Mouse (Mus musculus) right cerebral cortex, adult 18-20 months (tissue): Measurements from ENCODE around the gene Sez6l.

ENCODE experiments used
- DNase-seq: peaks from one replicate; pipeline ENCODE4 v3.0.0; 2022; ENCODE audit warnings: mixed read lengths

Sez6l gene

GRCm38 (mm10) chr5:112532210-112532609 lies 44.8 kb downstream of the Sez6l start:
- DNase-seq, result no peak

DNA sequence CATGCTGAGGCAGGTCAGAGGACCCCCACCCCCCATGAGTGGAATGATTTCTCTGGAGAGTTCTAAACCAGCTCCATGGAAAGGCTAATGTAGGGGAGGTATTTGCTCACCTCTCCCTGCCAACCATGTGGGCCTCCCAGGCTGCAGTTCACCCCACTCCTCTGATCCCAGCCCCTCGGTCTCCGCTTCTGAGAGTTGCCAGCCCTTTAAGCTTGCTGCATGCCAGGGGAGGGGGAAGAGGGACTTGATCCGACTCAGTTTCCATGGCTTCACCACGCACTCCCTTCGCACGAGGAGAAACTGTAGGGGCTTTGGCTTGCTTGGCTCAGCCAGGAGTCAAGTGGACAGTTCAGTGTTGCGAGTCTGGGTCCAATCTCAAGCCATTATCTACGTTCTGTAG lies 45.9 kb downstream of the Sez6l start:
- DNase-seq, result no peak

GRCm38 (mm10) chr5:112526936-112527335 lies 50.0 kb downstream of the Sez6l start:
- peak; percentile 40 for DNase-seq

DNA sequence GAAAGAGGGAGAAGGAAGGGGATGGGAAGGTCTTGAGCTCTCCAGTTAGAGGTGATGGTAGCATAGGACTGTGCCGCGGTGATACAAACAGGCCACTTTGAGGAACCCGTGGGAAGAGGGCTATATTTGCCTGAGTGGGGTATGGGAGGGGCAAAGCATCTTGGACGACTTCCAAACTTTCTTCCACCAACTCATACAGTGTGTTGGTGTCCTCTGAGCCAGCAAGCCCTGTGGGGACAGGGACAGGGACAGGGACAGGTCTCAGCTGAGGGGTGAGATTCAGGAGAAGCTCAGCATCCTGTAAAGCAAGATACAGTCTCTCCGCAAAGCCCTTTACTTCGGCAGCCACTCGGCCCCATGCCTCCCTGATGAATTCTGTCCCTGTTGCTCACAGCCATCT lies 50.5 kb downstream of the Sez6l start:
- peak; percentile 54 for DNase-seq

GRCm38 (mm10) chr5:112525980-112526379 lies 51.0 kb downstream of the Sez6l start:
- DNase-seq, result no peak

GRCm38 (mm10) chr5:112525271-112525670 lies 51.7 kb downstream of the Sez6l start:
- no peak for DNase-seq

- no peak for DNase-seq
Measured at GRCm38 (mm10) chr5:112523796-112524195, 53.2 kb downstream of the Sez6l start.

- no peak for DNase-seq
Measured at GRCm38 (mm10) chr5:112523331-112523730, 53.7 kb downstream of the Sez6l start.

- no peak for DNase-seq
Measured at GRCm38 (mm10) chr5:112521703-112522527, 55.1 kb downstream of the Sez6l start.

- no peak for DNase-seq
Measured at GRCm38 (mm10) chr5:112520826-112521702, 55.9 kb downstream of the Sez6l start.

- no peak for DNase-seq
Measured at GRCm38 (mm10) chr5:112518773-112519172, 58.2 kb downstream of the Sez6l start.

- no peak for DNase-seq
Measured at GRCm38 (mm10) chr5:112517454-112517853, 59.5 kb downstream of the Sez6l start.

- DNase-seq, result no peak
Measured at GRCm38 (mm10) chr5:112516527-112516926, 60.5 kb downstream of the Sez6l start.

DNA sequence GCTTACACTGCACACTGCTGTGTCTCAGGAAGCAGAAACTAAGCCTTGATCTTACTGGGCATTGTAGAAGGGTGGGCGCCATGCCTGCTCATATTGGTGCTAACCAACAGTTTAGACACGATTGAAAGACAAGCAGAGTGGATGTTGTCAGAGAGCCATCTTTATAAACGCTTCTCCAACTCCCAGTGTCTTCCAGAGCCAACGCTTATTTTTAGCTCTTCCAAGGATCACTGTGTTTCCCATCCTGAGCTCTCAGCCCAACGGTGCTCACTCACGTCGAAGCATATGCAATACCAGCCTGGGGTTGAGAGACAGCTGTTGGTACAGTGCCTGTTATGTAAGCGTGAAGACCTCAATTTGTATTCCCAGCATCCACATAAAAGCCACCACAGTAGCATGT lies 66.6 kb downstream of the Sez6l start:
- DNase-seq, result peak; percentile 69

DNA sequence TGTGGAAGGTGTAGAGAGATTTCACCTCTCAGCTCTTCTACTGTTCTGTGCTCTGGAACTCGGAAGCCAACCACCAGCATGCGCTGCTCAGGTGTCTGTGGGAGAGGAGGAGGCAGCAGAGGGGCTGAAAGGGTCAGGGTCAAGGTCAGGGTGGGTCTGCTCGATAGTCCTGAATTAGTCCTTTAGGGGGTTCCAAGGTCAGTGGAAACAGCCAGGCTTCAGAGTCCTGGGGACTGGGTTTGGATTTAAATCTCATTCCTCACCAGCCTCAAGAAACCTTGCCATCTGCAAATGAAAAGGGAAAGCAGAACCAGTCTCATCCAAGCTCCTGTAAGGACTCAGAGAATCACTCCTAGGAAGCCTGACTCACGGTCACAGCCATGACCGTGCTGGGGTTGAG lies 67.1 kb downstream of the Sez6l start:
- no peak for DNase-seq

GRCm38 (mm10) chr5:112505595-112505994 lies 71.4 kb downstream of the Sez6l start:
- DNase-seq, result no peak

GRCm38 (mm10) chr5:112501384-112501783 lies 75.6 kb downstream of the Sez6l start:
- DNase-seq, result no peak

GRCm38 (mm10) chr5:112499918-112500682 lies 76.9 kb downstream of the Sez6l start:
- DNase-seq, result no peak

DNA sequence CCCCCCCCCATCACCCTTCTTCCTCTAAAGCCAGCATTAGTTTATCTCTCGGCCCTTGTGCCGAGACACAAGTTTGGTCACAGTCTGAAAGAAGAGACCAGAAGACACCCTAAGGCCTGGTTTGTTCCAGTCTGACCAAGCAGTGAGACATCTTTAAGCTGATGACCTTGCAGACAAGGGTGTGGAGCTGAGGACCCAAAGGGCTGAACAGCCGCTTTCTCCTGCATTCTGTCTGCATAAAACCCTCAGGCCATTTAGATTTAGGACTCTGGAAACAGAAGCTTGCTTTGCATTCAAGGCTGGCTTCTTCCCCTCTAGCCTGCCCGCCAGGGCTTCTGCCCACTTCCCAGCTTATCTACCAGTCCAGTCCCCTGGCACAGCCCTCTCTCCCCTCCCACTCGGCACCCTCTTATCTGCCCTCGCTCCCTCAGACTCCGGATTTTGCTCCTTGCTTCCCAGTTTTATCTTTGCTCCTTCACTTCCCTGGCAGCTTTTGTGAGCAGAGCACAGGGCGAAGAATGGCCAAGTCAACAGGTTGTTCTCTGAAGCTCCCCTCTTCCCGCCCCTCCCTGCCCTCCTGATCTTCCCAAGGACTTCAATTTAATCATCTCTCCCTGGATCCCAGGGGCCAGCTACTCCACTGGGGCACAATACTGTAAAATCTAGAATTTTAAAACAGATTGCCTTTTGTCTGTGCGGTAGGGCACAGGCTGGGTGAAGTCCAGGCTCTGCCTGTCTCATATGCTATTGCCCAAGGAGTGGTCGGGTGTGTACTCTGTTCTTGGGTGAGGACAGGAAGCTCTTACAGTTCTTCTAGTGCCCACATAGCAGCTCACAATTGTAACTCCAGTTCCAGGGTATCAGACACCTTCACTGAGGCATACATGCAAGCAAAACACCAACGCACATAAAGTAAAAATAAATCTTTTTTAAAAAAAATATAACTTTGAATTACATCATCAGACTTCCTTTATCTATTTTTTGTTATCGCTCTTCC lies 77.8 kb downstream of the Sez6l start:
- no peak for DNase-seq

DNA sequence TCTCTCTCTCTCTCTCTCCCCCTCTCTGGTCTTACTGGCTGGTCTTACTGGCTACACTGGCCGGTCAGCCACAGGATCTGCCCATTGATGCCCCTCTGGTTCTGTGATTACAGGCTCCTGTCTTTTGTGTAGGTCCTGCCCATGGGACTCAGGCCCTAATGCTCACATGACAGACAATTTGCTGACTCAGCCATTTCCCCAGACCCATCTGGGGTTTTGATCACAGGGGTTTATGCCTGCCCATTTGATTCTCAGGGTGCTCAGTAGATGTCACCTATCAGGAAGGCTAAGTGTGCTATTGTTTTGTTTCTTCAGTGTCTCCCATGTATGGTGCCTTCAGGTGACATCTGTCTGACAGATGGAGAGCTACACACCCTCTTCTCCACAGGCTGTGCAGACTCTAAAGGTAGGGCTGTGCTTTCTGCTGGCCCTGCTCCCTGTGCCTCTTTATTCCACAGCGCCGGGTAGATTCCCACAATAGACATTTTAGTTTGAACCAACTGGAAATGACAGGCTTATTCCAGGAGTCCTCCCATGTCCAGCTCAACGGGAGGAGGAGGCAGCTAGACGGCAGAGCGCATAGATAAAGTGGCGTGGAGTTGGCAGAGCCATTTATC lies 80.1 kb downstream of the Sez6l start:
- DNase-seq, result no peak

DNA sequence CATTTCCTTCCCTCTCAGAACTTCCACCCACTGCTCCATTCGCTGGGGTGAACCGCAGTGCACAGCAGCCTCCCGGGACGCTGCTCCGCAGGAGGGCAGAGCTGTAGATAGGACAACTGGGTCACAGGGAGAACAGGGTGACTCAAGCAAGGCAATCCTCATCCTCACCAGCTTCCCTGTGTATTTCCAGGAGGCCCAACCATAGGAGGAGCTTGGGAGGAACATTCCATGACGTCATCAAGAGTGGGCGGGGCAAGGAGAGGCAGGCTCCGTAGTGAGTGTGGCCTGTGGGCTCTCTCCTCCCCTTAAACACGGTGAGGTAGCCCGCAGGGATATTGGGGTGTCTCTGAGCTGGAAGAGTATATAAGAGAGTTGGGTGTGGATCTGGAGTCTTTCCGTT lies 83.5 kb downstream of the Sez6l start:
- DNase-seq, result peak; percentile 80
